Mouse (Mus musculus): ENCODE data around the gene Trim13.

DNA sequence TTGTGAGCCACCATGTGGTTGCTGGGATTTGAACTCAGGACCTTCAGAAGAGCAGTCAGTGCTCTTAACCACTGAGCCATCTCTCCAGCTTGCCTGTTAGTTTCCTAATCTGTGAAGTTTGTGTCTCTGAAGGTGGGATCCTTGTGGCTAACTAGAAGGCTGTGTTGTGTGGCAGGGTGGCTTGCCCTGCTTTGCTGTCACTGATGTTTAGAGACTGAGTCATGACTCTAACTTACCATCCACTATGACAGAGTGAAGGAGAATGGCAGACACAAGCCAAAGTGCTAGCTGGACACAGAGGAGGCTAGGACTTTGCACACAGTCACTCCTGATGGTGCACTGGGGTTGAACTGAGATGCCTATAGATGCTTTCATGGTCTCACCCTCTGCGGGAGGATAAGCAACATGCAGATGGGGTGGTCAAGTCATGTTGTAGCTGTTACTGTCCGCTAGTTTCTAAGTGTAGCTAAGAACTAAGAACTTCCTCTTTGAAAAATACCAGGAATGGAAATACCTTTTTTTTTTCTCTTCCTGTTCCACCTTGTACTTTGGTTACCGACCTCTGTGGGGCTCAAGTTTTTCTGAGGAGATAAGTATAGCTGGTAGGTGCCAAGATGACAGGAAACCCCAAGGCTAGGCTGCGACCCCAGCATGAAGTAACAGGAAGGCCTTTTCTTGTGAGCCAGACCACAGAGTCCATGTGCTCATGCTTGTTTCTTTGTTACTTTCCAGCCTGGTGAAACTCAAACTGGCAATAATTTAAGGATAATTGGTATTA, 8.6 kb upstream of the Trim13 start:
- TF ChIP-seq CTCF (IDR thresholded peaks at IDR 0.05; ENCODE audit: extremely low read depth, insufficient read depth, low read length) (no peak), POLR2A (IDR thresholded peaks at IDR 0.05; ENCODE audit: extremely low read depth, insufficient read depth, low read length) (no peak)

Measured in cortical plate, adult 2 months (tissue).